Mouse (Mus musculus) stomach, embryonic 16.5 days (tissue): ENCODE measurements at regions not wholly inside any gene's neighbourhood (a gene's known extent, or its start where the extent isn't known, plus 50 kb on each side); places are given as distances from the start of the nearest gene placed in this dataset.

Source experiments
- ATAC-seq: fragments of 200-750 bp; cut with Nextera tagmentation; 2 replicates; pipeline ENCODE4 v1.8.0; 2017; ENCODE audit warnings: moderate number of reproducible peaks, moderate TSS enrichment; ENCODE audit not compliant: insufficient read depth, low FRiP score
- H3K27ac ChIP-seq: fragments of 300-500 bp; sonication (generic); 2 replicates; pipeline ENCODE4 v1.5.1; 2014; ENCODE audit warnings: low read length
- H3K27me3 ChIP-seq: fragments of 300-500 bp; sonication (generic); 2 replicates; pipeline ENCODE4 v1.6.1; 2014; ENCODE audit warnings: low read length, control low read depth, mixed read lengths; ENCODE audit not compliant: control insufficient read depth, insufficient read depth
- H3K36me3 ChIP-seq: fragments of 300-500 bp; sonication (generic); 2 replicates; pipeline ENCODE4 v1.6.1; 2014; ENCODE audit warnings: low read length; ENCODE audit not compliant: control insufficient read depth, insufficient read depth
- H3K4me1 ChIP-seq: fragments of 300-500 bp; sonication (generic); 2 replicates; pipeline ENCODE4 v1.6.1; 2014; ENCODE audit warnings: low read length, control low read depth, mixed read lengths; ENCODE audit not compliant: control insufficient read depth, insufficient read depth
- H3K4me2 ChIP-seq: fragments of 300-500 bp; sonication (generic); 2 replicates; pipeline ENCODE4 v1.6.1; 2014; ENCODE audit warnings: low read depth, low read length, mixed read lengths
- H3K4me3 ChIP-seq: fragments of 300-500 bp; sonication (generic); replicated peaks from 2 replicates; pipeline ENCODE4 v1.5.1; 2014; ENCODE audit warnings: mild to moderate bottlenecking, low read length
- H3K9ac ChIP-seq: fragments of 300-500 bp; sonication (generic); 2 replicates; pipeline ENCODE4 v1.6.1; 2014; ENCODE audit warnings: low read length
- H3K9me3 ChIP-seq: fragments of 300-500 bp; sonication (generic); replicated peaks from 2 replicates; pipeline ENCODE4 v1.6.1; 2016; ENCODE audit warnings: low read length, control low read depth; ENCODE audit not compliant: control insufficient read depth
- WGBS: fragments of 180-500 bp; shearing (Covaris S2); extraction: QIAGEN DNeasy Blood & Tissue Kit; methylation state at CpG from one replicate; pipeline ENCODE4 v1.1.7; 2014; 5-methylcytosine and 5-hydroxymethylcytosine counted together

- no peaks in the 10 kb centered on the region for H3K27me3 ChIP-seq
- ATAC-seq = no peak
- H3K27ac ChIP-seq = no peak overlapping the region
- H3K9ac ChIP-seq = no peak overlapping the region
- H3K4me1 ChIP-seq = no peaks in the 10 kb centered on the region
- WGBS = 42% methylated on average over 1 of the region's 1 CpGs
- no peaks in the 10 kb centered on the region for H3K9me3 ChIP-seq
- no peak overlapping the region for H3K4me3 ChIP-seq
- H3K4me2 ChIP-seq = no peak overlapping the region
- no peaks in the 10 kb centered on the region for H3K36me3 ChIP-seq
Measured at GRCm38 (mm10) chr4:87638380-87638646, 394.9 kb downstream of the Mllt3 start.

GRCm38 (mm10) chr4:87637629-87638379 lies 395.4 kb downstream of the Mllt3 start:
- 62% methylated on average over 3 of the region's 3 CpGs for WGBS
- no peaks in the 10 kb centered on the region for H3K9me3 ChIP-seq
- H3K4me2 ChIP-seq = no peak overlapping the region
- no peak for ATAC-seq
- no peaks in the 10 kb centered on the region for H3K4me1 ChIP-seq
- no peaks in the 10 kb centered on the region for H3K36me3 ChIP-seq
- no peak overlapping the region for H3K27ac ChIP-seq
- no peak overlapping the region for H3K4me3 ChIP-seq
- no peak overlapping the region for H3K9ac ChIP-seq
- no peaks in the 10 kb centered on the region for H3K27me3 ChIP-seq

- Histone ChIP-seq H3K36me3 (no peaks in the 10 kb centered on the region), H3K27me3 (no peaks in the 10 kb centered on the region), H3K4me1 (no peaks in the 10 kb centered on the region), H3K9me3 (no peaks in the 10 kb centered on the region), H3K27ac (no peak overlapping the region), H3K4me3 (no peak overlapping the region), H3K9ac (no peak overlapping the region), H3K4me2 (no peak overlapping the region)
- ATAC-seq = no peak
- WGBS = 90% methylated on average over 1 of the region's 1 CpGs
Measured at GRCm38 (mm10) chr4:87611116-87611515, 380.8 kb upstream of the Slc24a2 start.

- no peaks in the 10 kb centered on the region for H3K36me3 ChIP-seq
- H3K9me3 ChIP-seq = no peaks in the 10 kb centered on the region
- H3K9ac ChIP-seq = no peak overlapping the region
- WGBS = 29% methylated on average over 3 of the region's 3 CpGs
- H3K4me2 ChIP-seq = no peak overlapping the region
- no peak overlapping the region for H3K4me3 ChIP-seq
- H3K27ac ChIP-seq = peak overlapping the region; percentile 83
- peaks cover 17% of the 10 kb centered on the region for H3K4me1 ChIP-seq
- no peaks in the 10 kb centered on the region for H3K27me3 ChIP-seq
- peak; percentile 64 for ATAC-seq
Measured at GRCm38 (mm10) chr4:87593644-87594043, 363.4 kb upstream of the Slc24a2 start.

- no peaks in the 10 kb centered on the region for H3K9me3 ChIP-seq
- WGBS = 79% methylated on average over 3 of the region's 3 CpGs
- H3K9ac ChIP-seq = no peak overlapping the region
- no peak overlapping the region for H3K27ac ChIP-seq
- H3K27me3 ChIP-seq = no peaks in the 10 kb centered on the region
- ATAC-seq = no peak
- no peak overlapping the region for H3K4me3 ChIP-seq
- peaks cover 17% of the 10 kb centered on the region for H3K4me1 ChIP-seq
- no peak overlapping the region for H3K4me2 ChIP-seq
- no peaks in the 10 kb centered on the region for H3K36me3 ChIP-seq
Measured at GRCm38 (mm10) chr4:87590797-87591196, 360.5 kb upstream of the Slc24a2 start.

GRCm38 (mm10) chr4:87578164-87578563 lies 347.9 kb upstream of the Slc24a2 start:
- no peaks in the 10 kb centered on the region for H3K27me3 ChIP-seq
- no peak overlapping the region for H3K27ac ChIP-seq
- no peak overlapping the region for H3K9ac ChIP-seq
- no peak overlapping the region for H3K4me2 ChIP-seq
- no peaks in the 10 kb centered on the region for H3K36me3 ChIP-seq
- H3K9me3 ChIP-seq = no peaks in the 10 kb centered on the region
- no peak overlapping the region for H3K4me3 ChIP-seq
- 0 out of 2 replicates have a peak, but pooled peaks cover 3% of the 10 kb centered on the region for H3K4me1 ChIP-seq
- WGBS = 15% methylated on average over 3 of the region's 3 CpGs
- no peak for ATAC-seq

- H3K4me1 ChIP-seq = no peaks in the 10 kb centered on the region
- 79% methylated on average over 8 of the region's 8 CpGs for WGBS
- H3K4me2 ChIP-seq = no peak overlapping the region
- no peaks in the 10 kb centered on the region for H3K27me3 ChIP-seq
- no peak for ATAC-seq
- no peaks in the 10 kb centered on the region for H3K36me3 ChIP-seq
- no peak overlapping the region for H3K27ac ChIP-seq
- H3K4me3 ChIP-seq = no peak overlapping the region
- H3K9me3 ChIP-seq = no peaks in the 10 kb centered on the region
- H3K9ac ChIP-seq = no peak overlapping the region
Measured at GRCm38 (mm10) chr4:87570950-87571349, 340.7 kb upstream of the Slc24a2 start.

GRCm38 (mm10) chr4:87570470-87570891 lies 340.2 kb upstream of the Slc24a2 start:
- no peak overlapping the region for H3K4me2 ChIP-seq
- no peak overlapping the region for H3K9ac ChIP-seq
- ATAC-seq = no peak
- H3K27me3 ChIP-seq = no peaks in the 10 kb centered on the region
- no peaks in the 10 kb centered on the region for H3K36me3 ChIP-seq
- no peak overlapping the region for H3K27ac ChIP-seq
- H3K4me3 ChIP-seq = no peak overlapping the region
- 60% methylated on average over 13 of the region's 13 CpGs for WGBS
- H3K9me3 ChIP-seq = no peaks in the 10 kb centered on the region
- no peaks in the 10 kb centered on the region for H3K4me1 ChIP-seq

GRCm38 (mm10) chr4:87566616-87567015 lies 336.3 kb upstream of the Slc24a2 start:
- Histone ChIP-seq H3K4me1 (no peaks in the 10 kb centered on the region), H3K27ac (no peak overlapping the region), H3K9ac (no peak overlapping the region), H3K9me3 (no peaks in the 10 kb centered on the region), H3K36me3 (no peaks in the 10 kb centered on the region), H3K4me2 (no peak overlapping the region), H3K4me3 (no peak overlapping the region), H3K27me3 (no peaks in the 10 kb centered on the region)
- WGBS = 85% methylated on average over 2 of the region's 2 CpGs
- ATAC-seq = no peak
